Mouse (Mus musculus) layer of hippocampus, adult 6 months (tissue): ENCODE data around the gene Olfr147. TPM values are rescaled to one million over a fixed set of nuclear protein-coding genes. Genes with fewer than 3 reads are reported as not detected.

Experiments
- long read RNA-seq, 2 experiments: library from polyadenylated mRNA; unstranded; transcript quantifications; one replicate each; pipeline ENCODE4 v2.0.0; 2019 to 2020
- polyA plus RNA-seq: library from polyadenylated mRNA; unstranded; fragments of <200 nt; fragmentation: Nextera tagmentation; gene quantifications from 2 replicates; pipeline ENCODE4 v1.2.3, GENCODE M21; 2021

Gene Olfr147
- not detected in 2 replicates for polyA plus RNA-seq
- long read RNA-seq, experiment 1 = 0 reads
- long read RNA-seq, experiment 2 = 0 reads

GRCm38 (mm10) chr9:38401398-38401797 lies at the start of gene Olfr147:
TSS of gene Olfr147 (plus strand) at chr9:38401698.

DNA sequence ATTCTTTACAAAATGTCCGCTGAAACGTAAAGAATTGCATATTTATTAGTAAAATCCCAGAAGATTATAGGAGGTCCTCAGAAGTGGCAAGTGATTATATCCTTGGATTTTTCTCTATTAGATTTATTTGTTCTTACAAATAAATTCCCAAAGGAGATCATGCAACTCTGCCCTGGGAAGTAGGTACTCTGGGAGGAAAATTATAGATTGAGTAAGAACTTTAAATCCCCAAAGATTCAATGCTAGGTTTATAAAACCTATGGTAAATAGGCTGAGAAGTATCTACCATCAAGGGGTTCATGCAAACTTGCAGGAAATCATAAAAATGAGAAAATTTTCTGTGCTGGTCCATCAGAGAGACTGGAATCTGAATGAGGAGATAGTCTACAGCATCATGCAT lies 34.9 kb upstream of the Olfr147 start, which contains the start of gene Olfr250:
TSS of gene Olfr250 (plus strand) at position 301 of the 400 bp plus-strand sequence.

GRCm38 (mm10) chr9:38376786-38377185 lies 24.7 kb upstream of the Olfr147 start, which contains the start of gene Olfr251:
TSS of gene Olfr251 (plus strand) at chr9:38377086.

GRCm38 (mm10) chr9:38429155-38429554 lies 27.7 kb downstream of the Olfr147 start, which contains the start of gene Olfr901:
TSS of gene Olfr901 (plus strand) at chr9:38429455.

DNA sequence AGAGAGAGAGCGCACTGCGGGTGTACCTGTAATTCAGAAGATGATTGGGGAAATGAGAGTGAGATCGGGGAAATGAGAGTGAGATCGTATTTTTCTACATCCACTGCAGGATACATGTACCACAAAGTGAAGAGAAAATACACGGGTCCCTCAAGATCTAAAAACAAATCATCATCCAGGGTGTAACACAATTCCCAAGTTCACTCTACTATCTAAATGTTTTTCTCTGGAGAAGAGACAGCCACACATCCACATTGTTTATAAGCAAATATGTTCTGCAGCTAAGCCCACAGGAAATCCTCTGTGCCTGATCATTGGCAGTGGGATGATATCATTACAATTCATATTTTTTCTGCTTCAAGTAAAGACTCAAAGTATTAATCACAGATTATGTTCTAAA lies 45.9 kb downstream of the Olfr147 start, which contains the start of gene Olfr902:
TSS of gene Olfr902 (plus strand) at position 301 of the 400 bp plus-strand sequence.

Other genes with a start within 250 kb of the Olfr147 start
- not detected in 2 replicates for gene Olfr891, start 220.9 kb upstream of the Olfr147 start, polyA plus RNA-seq
- not detected in 2 replicates for gene Olfr893, start 193.3 kb upstream of the Olfr147 start, polyA plus RNA-seq
- gene Olfr894, start 183.6 kb upstream of the Olfr147 start, polyA plus RNA-seq = not detected in 2 replicates
- gene Olfr143, start 148.9 kb upstream of the Olfr147 start, polyA plus RNA-seq = not detected in 2 replicates
- not detected in 2 replicates for gene Olfr895, start 133.8 kb upstream of the Olfr147 start, polyA plus RNA-seq
- gene Olfr896-ps1, start 110.6 kb upstream of the Olfr147 start, polyA plus RNA-seq = not detected in 2 replicates
- gene Olfr25, start 72.6 kb upstream of the Olfr147 start, polyA plus RNA-seq = not detected in 2 replicates
- gene Olfr898, start 53.3 kb upstream of the Olfr147 start, polyA plus RNA-seq = not detected in 2 replicates
- not detected in 2 replicates for gene Olfr250, start 34.8 kb upstream of the Olfr147 start, polyA plus RNA-seq
- gene Olfr251, start 24.6 kb upstream of the Olfr147 start, polyA plus RNA-seq = not detected in 2 replicates
- not detected in 2 replicates for gene Olfr901, start 27.8 kb downstream of the Olfr147 start, polyA plus RNA-seq
- gene Olfr902, start 46.0 kb downstream of the Olfr147 start, polyA plus RNA-seq = not detected in 2 replicates
- gene Olfr904, start 61.4 kb downstream of the Olfr147 start, polyA plus RNA-seq = not detected in 2 replicates
- not detected in 2 replicates for gene Olfr905, start 69.4 kb downstream of the Olfr147 start, polyA plus RNA-seq
- not detected in 2 replicates for gene Olfr906, start 85.4 kb downstream of the Olfr147 start, polyA plus RNA-seq
- gene Olfr907, start 94.1 kb downstream of the Olfr147 start, polyA plus RNA-seq = not detected in 2 replicates
- gene Olfr911-ps1, start 119.9 kb downstream of the Olfr147 start, polyA plus RNA-seq = not detected in 2 replicates
- not detected in 2 replicates for gene Olfr910, start 136.2 kb downstream of the Olfr147 start, polyA plus RNA-seq
- gene Olfr912, start 178.5 kb downstream of the Olfr147 start, polyA plus RNA-seq = not detected in 2 replicates
- not detected in 2 replicates for gene Olfr913, start 191.1 kb downstream of the Olfr147 start, polyA plus RNA-seq
- gene Olfr914, start 203.4 kb downstream of the Olfr147 start, polyA plus RNA-seq = not detected in 2 replicates